7 mouse cellular contexts compared by ENCODE assay signal in the genomic region with DNA sequence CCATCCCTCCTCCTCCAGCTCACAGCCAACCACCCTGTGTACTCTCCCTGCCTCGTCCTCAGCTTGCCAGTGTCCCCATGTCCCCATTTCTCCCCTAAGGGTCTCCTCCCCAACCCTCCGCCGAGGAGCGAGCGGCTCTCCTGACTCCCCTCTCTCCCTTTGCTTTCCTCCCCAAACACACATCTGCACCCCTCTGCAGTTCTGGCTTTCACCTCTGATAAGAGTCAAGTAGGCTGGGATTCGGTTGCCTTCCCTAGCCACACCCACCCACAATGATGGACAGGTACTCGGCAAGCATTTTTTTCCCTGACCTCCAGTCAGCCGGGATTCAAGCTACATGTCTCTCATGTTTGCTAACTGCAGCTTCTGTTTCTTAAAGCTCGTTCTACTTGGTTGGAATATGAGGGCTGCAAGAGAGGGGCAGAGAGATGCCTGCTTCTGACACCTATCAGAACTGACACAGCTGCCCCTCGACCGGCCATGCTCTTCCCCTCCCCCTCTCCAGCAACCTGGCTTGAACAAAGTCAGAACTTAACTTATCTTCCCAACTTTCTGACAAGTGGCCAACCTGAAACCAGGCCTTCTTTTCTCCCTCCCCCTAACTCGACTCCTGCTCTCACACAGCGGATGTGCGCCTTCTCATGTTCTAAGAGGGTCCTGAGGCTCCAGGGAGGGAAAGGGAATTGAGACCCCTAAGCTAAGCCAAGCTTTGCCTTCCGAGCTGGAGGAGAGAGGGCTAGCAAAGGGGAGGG. TPM values are rescaled to one million over a fixed set of nuclear protein-coding genes. Genes with fewer than 3 reads are reported as not detected.
DNase-seq lines count a peak whose midpoint lies in the region; ATAC-seq and TF ChIP-seq lines count a peak whose summit lies in the region.

No protein-coding gene starts in this region.

- H3K27ac ChIP-seq in forebrain, embryonic 12.5 days: peak overlapping the region; percentile 84
- H3K27ac ChIP-seq in limb, embryonic 13.5 days: peak overlapping the region; percentile 94

- H3K9me3 ChIP-seq in forebrain, embryonic 12.5 days: no peaks in the 10 kb centered on the region
- H3K9me3 ChIP-seq in limb, embryonic 13.5 days: no peaks in the 10 kb centered on the region

- WGBS in forebrain, embryonic 12.5 days: 1% methylated on average over 15 of the region's 15 CpGs
- 2% methylated on average over 15 of the region's 15 CpGs for WGBS in limb, embryonic 13.5 days

- peak overlapping the region; percentile 87 for H3K4me2 ChIP-seq in forebrain, embryonic 12.5 days
- peak overlapping the region; percentile 91 for H3K4me2 ChIP-seq in limb, embryonic 13.5 days (replicated peaks)
- peak overlapping the region; percentile 87 for H3K4me2 ChIP-seq in myocyte (ENCODE audit: low read depth)

- peaks cover 58% of the 10 kb centered on the region for H3K4me1 ChIP-seq in forebrain, embryonic 12.5 days
- peaks cover 62% of the 10 kb centered on the region for H3K4me1 ChIP-seq in limb, embryonic 13.5 days

- no peak for TF ChIP-seq POLR2A in myocyte (IDR thresholded peaks at IDR 0.05; ENCODE audit: insufficient read length, low read depth)

- H3K9ac ChIP-seq in forebrain, embryonic 12.5 days: peak overlapping the region; percentile 81
- peak overlapping the region; percentile 94 for H3K9ac ChIP-seq in limb, embryonic 13.5 days

- peak; percentile 62 for DNase-seq in ES-CJ7 (ENCODE audit: low read depth, low spot score)
- DNase-seq in frontal cortex, adult 2 months (ENCODE audit: extremely low spot score in 1 of 2, low spot score in 1 of 2): no peak

- H3K79me2 ChIP-seq in C2C12 (ENCODE audit: control insufficient read depth, insufficient read depth) (peaks cover 73% of the 10 kb centered on the region), myocyte (ENCODE audit: control insufficient read depth, insufficient read depth) (peaks cover 69% of the 10 kb centered on the region)

- H3K79me3 ChIP-seq in C2C12 (ENCODE audit: low read depth): peaks cover 63% of the 10 kb centered on the region

- ATAC-seq in forebrain, embryonic 12.5 days (ENCODE audit: low FRiP score): peak; percentile 12; the same call in 1 of the 2 replicates
- ATAC-seq in limb, embryonic 13.5 days (ENCODE audit: low FRiP score, low read depth): peak; percentile 6; the same call in 1 of the 2 replicates
- ATAC-seq in megakaryocyte-erythroid progenitor cell, adult 5-6 weeks (replicated peaks; ENCODE audit: low FRiP score, low TSS enrichment, poor library complexity, severe bottlenecking): no peak

- H3ac ChIP-seq in C2C12 (ENCODE audit: control insufficient read depth, insufficient read length, low read depth): peak overlapping the region; percentile 85
- peak overlapping the region; percentile 42 for H3ac ChIP-seq in myocyte (ENCODE audit: control insufficient read depth, insufficient read length)

- no peak for TF ChIP-seq CTCF in C2C12 (IDR thresholded peaks at IDR 0.05; ENCODE audit: control insufficient read depth, insufficient read depth, insufficient read length)

- H3K4me3 ChIP-seq in C2C12 (ENCODE audit: insufficient read depth, poor library complexity, severe bottlenecking) (peak overlapping the region; percentile 54), myocyte (peak overlapping the region; percentile 86)
- peak overlapping the region; percentile 59 for H3K4me3 ChIP-seq in forebrain, embryonic 12.5 days (replicated peaks)
- peak overlapping the region; percentile 84 for H3K4me3 ChIP-seq in limb, embryonic 13.5 days

- H3K36me3 ChIP-seq in C2C12 (ENCODE audit: control insufficient read depth, insufficient read depth) (peaks cover 23% of the 10 kb centered on the region), myocyte (ENCODE audit: control insufficient read depth, insufficient read depth) (no peaks in the 10 kb centered on the region)
- no peaks in the 10 kb centered on the region for H3K36me3 ChIP-seq in forebrain, embryonic 12.5 days (replicated peaks)
- H3K36me3 ChIP-seq in limb, embryonic 13.5 days: peaks cover 7% of the 10 kb centered on the region

- H3K27me3 ChIP-seq in C2C12 (ENCODE audit: control insufficient read depth, insufficient read depth, insufficient read length): no peaks in the 10 kb centered on the region
- no peaks in the 10 kb centered on the region for H3K27me3 ChIP-seq in forebrain, embryonic 12.5 days
- H3K27me3 ChIP-seq in limb, embryonic 13.5 days: no peaks in the 10 kb centered on the region
- H3K27me3 ChIP-seq in myocyte (ENCODE audit: control insufficient read depth, insufficient read depth, insufficient read length): peaks cover 4% of the 10 kb centered on the region

TF ChIP-seq in C2C12, 6 proteins besides CTCF, POLR2A, EP300 and RAD21:
- TF ChIP-seq CEBPB (IDR thresholded peaks at IDR 0.05; ENCODE audit: low read depth) (no peak), FOSL1 (IDR thresholded peaks at IDR 0.05; ENCODE audit: insufficient read depth, low read length, poor library complexity, severe bottlenecking) (no peak), MYOG (IDR thresholded peaks at IDR 0.05; ENCODE audit: control insufficient read depth, extremely low read depth, insufficient read length) (no peak), MYOD1 (IDR thresholded peaks at IDR 0.05; ENCODE audit: control insufficient read depth, insufficient read length, low read depth) (no peak), MAX (IDR thresholded peaks at IDR 0.05) (no peak), USF1 (IDR thresholded peaks at IDR 0.05; ENCODE audit: low read depth) (no peak)

TF ChIP-seq in myocyte, 11 proteins besides CTCF, POLR2A, EP300 and RAD21:
- TF ChIP-seq TCF12 (IDR thresholded peaks at IDR 0.05; ENCODE audit: insufficient read depth, poor library complexity, severe bottlenecking): no peak
- no peak for TF ChIP-seq TCF3 (IDR thresholded peaks at IDR 0.05; ENCODE audit: insufficient read length, low read depth)
- no peak for TF ChIP-seq MYOD1 (IDR thresholded peaks at IDR 0.05; ENCODE audit: control insufficient read depth in 1 of 3, insufficient read length in 2 of 3, low read depth in 2 of 3)
- TF ChIP-seq MAX (IDR thresholded peaks at IDR 0.05; ENCODE audit: low read depth): no peak
- no peak for TF ChIP-seq REST (IDR thresholded peaks at IDR 0.05; ENCODE audit: insufficient read depth, insufficient read length)
- TF ChIP-seq POLR2AphosphoS2 (IDR thresholded peaks at IDR 0.05; ENCODE audit: insufficient read length, low read depth): no peak
- TF ChIP-seq E2F4 (IDR thresholded peaks at IDR 0.05; ENCODE audit: insufficient read depth): no peak
- TF ChIP-seq CEBPB (IDR thresholded peaks at IDR 0.05; ENCODE audit: insufficient read depth, poor library complexity, severe bottlenecking): no peak
- no peak for TF ChIP-seq MYOG (IDR thresholded peaks at IDR 0.05; ENCODE audit: control insufficient read depth in 1 of 3, insufficient read depth in 1 of 3, insufficient read length in 2 of 3, low read depth in 2 of 3)
- TF ChIP-seq USF1 (IDR thresholded peaks at IDR 0.05; ENCODE audit: low read depth): no peak
- TF ChIP-seq SRF (IDR thresholded peaks at IDR 0.05; ENCODE audit: control insufficient read depth, insufficient read length, low read depth): no peak

RNA-seq across cellular contexts. Expression of a gene that starts 2.0 kb away (rescaled TPM):
- 42.4 TPM for polyA plus RNA-seq in C2C12 (2012; fragmentation: generic; extraction: Trizol)
- polyA plus RNA-seq in forebrain, embryonic 12.5 days (2016; fragmentation: Nextera tagmentation; extraction: Ambion mirVana): 11.5 and 12.9 TPM in 2 replicates
- polyA plus RNA-seq in limb, embryonic 13.5 days (2015; fragmentation: Nextera tagmentation; extraction: Ambion mirVana): 25.6 and 26.1 TPM in 2 replicates
- polyA plus RNA-seq in myocyte (2012; fragmentation: generic; extraction: Trizol): 20.7 TPM
- total RNA-seq in megakaryocyte-erythroid progenitor cell, adult 5-6 weeks (2014; fragmentation: Nextera tagmentation): not detected in 2 replicates
- total RNA-seq in megakaryocyte-erythroid progenitor cell, adult 5-6 weeks (2017): not detected in 2 replicates
- polyA plus RNA-seq in frontal cortex, adult 2 months (2012; rRNA removed): 5.4 and 5.5 TPM in 2 replicates
